Mouse (Mus musculus): ENCODE measurements around the gene Spib.

Spib gene

DNA sequence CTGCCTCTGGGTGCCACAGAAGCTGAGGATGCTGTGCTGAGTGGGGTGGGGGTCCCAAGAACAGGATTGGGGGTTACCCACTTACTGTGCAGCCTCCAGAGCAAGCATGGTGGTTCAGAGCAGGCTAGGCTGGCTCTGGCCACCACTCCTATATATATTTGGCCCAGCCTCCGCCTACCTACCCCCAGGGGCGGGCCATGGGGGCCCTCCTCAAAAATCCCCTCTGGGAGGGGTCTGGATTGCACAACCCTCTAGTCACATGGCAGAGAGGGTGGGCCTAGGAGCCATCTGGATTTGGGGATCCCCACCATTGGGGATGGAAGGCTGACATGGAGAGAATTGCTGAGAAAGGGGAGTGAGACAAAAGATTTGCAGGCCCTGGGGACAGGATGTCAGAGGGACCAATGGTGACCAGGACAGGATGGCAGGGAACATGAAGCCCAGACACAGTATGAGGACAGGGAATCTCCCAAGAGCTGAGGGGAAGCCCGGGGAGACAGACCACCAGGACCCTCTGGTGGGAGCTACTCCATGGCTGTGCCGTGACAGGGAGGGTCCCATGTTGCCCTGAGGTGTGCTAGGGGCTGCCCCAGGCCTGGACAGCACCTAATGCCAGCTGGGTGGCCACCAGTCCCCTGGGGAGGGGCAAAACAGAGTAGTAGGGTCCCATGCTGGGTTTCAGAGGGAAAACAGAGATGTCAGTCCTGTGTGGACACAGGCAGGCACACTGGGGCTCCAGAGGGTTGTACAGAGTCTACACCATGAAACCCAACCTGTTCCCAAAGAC, at the start of gene Spib:
Gene Spib (minus strand): TSS at position 126 of the 787 bp plus-strand sequence.
- no peak for DNase-seq

DNA sequence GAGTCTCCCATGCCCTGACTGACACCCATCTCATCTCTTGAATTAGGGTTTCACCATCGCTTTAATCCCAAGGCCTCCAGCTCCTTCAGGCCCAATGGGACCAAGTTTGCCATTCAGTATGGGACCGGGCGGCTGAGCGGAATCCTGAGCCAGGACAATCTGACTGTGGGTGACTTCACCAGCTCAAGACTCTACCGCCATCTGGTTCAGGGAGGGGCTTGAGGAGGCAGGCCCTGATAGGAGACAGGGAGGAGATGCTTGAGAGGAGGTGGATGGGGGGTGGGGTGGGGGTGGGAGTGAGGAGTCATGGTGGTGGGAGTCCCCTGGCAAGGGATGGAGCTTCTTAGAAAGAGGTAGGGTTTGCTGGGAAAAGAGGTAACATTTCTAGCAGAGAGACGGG, 49.8 kb upstream of the Spib start:
- DNase-seq = no peak

GRCm38 (mm10) chr7:44576333-44576844, 44.5 kb upstream of the Spib start:
- DNase-seq = peak in 1 of 2 experiments; percentile 53

- no peak for DNase-seq
These were observed 41.1 kb upstream of the Spib start for GRCm38 (mm10) chr7:44572956-44573484.

GRCm38 (mm10) chr7:44572213-44572701, 40.4 kb upstream of the Spib start, which contains the start of gene Napsa:
TSS of gene Napsa (plus strand) at chr7:44572380.
- peak; percentile 68 to 69 for DNase-seq

- peak; percentile 52 to 72 for DNase-seq
These were observed 39.9 kb upstream of the Spib start for GRCm38 (mm10) chr7:44571811-44572210.

DNA sequence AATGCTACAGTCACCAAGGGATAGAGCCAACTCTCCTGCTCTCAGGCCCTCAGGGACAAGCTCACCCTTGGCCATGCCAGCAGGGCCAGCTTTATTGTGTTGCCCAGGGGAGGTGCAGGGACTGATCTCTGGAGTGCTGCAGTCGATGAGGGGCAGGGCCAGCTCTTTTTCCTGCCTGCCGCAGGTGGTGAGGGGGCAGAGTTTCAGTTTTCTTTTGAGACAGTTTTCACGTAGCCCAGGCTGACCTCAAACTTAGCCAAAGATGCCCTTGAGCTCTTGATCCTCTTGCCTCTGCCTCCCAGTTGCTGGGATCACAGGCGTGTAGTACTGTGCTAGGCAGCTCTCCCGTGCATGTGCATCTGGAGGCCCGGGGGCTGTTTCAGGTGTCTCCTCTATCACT, 39.1 kb upstream of the Spib start:
- no peak for DNase-seq

DNA sequence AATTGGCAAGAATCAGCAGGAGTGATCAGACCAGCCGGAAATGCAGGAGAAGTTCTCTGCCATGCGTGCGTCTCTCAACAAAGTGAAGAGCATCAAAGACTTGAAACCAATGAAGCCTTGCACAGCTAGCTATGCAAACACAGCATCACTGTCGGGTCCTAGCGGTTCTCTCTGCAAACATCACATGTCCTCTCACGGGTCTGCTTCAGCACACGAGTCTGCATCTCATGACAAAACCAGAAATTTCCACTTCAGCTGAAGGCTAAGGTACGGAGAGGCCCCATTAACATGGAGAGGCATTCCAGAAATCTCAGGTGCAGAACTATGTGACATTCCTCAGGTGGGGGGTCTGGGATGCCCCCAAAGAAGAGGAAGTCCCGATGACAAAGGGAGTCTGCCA, 36.9 kb upstream of the Spib start:
- no peak for DNase-seq

GRCm38 (mm10) chr7:44565414-44565813, 33.5 kb upstream of the Spib start:
- DNase-seq = no peak

DNA sequence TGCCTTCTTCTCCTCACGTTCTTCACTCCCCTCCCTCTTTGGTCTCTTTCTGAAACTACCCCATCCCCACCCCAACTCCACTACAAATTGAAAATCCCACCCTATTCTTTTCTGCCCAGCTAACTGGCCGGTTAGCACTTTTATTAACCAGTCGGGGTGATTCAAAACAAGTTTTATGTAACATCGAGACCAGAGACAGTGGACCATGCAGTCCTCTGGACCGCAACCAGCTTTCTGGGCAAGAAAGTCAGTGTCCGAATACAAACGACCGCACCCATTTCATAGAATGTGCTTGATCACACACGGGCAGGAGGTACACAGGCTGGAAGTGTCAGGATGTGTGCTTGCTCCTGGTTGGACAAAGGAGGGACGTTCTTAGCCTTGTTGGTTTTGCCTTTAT, 32.6 kb upstream of the Spib start:
- DNase-seq = peak; percentile 59 to 71

DNA sequence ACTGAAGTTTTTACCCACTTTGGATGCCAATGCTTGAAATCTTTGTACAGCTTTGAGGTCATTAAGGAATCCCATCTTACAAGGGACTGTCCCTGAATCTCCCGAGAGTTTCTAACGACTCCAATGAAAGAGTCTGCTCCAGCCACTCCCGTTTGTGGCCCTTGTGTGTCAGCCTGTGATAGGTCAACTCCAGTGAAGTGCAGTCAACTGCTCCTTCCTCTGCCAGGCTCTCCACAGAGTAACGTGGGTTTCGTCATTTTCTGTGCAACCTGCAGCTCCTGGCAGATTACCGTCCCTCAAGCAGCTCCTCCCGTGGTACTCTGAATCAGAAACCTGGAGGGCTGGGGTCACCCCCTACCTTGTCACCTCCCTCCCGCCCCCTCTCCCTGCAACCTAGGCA, 31.4 kb upstream of the Spib start:
- DNase-seq = no peak

GRCm38 (mm10) chr7:44560435-44561400, 28.8 kb upstream of the Spib start:
- DNase-seq = peak; percentile 70 to 88

DNA sequence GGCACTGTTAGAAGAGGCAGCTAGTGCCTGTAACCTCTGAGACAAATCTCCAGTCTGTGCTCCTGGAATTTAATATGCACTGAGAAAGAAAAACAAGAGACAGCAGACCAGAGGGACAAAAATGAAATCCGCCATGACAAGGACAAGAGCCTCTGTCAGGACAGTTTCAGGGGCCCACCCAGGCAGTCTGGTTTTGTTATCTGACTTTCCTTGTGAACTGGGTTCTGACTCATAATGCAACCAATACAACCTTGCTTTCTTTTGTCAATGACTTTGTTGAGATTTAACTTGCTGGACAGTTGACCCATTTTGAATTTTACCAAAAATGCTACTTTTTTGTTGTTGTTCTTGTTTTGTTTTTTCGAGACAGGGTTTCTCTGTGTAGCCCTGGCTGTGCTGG, 25.8 kb upstream of the Spib start:
- DNase-seq = no peak

GRCm38 (mm10) chr7:44553826-44554225, 22.0 kb upstream of the Spib start, which contains the start of gene Nr1h2:
TSS of gene Nr1h2 (minus strand) at chr7:44553951.
- DNase-seq = peak; percentile 96 to 97

DNA sequence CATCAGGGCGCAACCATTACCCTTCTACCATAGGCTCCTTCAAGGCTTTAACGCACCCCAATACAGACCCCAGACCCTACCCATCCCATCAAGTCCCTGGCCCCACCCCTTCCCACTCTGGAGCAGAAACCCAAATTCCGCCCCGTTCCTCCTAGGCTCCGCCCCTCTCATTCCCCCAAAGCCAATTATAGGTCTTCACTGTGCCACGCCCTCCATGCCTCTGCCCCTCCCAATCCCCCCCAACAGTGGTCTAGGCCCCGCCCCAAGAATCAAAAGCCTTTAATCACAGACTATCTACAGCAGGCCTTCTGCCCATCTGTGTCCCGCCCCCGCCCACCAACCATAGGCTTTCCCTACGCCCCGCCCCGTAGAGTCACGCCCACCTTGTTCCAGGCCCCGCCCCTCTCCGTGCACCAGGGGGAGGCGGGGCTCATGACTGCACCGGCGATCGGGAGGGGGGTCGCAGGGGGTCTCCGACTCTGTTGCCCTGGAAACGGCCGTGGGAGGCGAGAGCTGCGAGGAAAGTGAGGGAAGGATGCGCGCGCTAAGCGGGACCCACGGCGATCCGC, 21.4 kb upstream of the Spib start:
- DNase-seq = peak; percentile 66 to 79

DNA sequence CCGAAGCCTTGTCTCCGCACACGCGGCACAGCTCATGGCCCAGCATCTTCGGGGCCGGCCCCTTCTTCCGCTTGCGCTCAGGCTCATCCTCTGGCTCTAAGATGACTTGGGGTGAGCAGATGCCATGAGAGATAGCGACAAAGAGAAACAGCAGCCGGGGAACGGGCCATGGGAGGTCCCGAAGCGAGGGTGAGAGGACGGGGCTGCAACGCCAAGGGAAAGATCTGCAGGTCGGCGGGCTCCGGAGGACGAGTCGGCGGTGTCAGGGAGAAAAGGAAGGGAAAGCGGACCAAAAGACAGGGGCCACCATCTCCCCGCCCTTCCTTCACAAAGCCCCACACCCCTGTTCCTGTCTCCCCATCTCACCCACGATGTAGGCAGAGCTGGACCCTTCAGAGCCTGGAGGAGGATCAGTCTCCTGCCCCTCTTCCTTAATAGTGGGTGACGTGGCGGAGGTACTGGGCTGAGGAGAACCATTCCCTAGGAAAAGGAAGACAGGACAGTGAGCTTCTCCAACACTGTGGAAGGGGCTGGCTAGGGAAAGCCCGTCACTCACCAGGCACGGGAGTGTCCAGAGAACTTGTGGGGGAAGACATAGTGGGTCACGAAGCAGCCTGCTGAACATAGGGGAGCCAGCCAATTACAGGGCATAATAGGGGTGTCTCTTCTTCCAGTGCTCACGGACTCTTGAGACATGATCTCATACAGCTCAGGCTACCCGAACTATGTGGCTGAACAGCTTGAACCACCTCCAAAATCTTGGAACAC, 20.5 kb upstream of the Spib start:
- no peak for DNase-seq

DNA sequence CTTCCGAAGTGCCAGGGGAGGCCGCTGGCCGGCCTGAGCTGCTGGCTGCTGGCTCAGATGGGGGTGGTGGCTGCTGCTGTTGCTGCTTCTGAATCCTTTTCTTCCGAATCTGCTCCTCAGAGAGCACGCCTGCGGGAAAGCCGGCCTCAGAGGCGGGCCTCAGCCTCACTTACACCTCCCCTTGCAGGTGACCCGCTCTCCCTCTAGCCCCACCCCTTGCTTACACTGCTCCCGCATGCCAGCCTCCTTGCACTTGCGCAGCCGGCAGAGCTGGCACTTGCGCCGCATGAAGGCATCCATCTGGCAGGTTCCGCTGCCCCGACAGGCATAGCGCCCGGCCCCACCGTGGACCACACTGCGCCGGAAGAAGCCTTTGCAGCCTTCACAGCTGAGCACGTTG, 19.9 kb upstream of the Spib start:
- no peak for DNase-seq

- DNase-seq = no peak
These were observed 19.4 kb upstream of the Spib start for GRCm38 (mm10) chr7:44551301-44551700.

DNA sequence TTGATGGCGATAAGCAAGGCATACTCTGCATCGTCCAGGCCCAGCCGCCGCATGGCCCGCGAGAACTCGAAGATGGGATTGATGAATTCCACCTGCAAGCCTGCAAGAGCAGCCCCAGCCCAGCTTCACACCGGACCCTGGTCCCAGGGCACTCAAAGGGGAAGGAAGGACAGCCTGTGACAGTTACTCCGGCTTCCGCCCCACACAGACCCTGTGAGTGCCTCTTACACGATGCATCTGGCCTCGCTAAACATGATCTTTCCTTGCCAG, 18.5 kb upstream of the Spib start:
- no peak for DNase-seq

GRCm38 (mm10) chr7:44549621-44550408, 17.9 kb upstream of the Spib start:
- DNase-seq = no peak

- DNase-seq = peak; percentile 99 to 100
These were observed 16.7 kb upstream of the Spib start, which contains the start of gene Pold1 for GRCm38 (mm10) chr7:44548497-44549087. TSS of gene Pold1 (minus strand) at chr7:44548849.

Measured in kidney, adult 8-10 months (tissue).